Mouse (Mus musculus) right cerebral cortex, adult 2 months (tissue): Measurements from ENCODE around the gene Ltb4r2.

Experiments used
- DNase-seq, 2 experiments: peaks; one replicate each; pipeline ENCODE4 v3.0.0; 2021 to 2022; ENCODE audit warnings: low spot score in 2 of 2

The Ltb4r2 gene

DNA sequence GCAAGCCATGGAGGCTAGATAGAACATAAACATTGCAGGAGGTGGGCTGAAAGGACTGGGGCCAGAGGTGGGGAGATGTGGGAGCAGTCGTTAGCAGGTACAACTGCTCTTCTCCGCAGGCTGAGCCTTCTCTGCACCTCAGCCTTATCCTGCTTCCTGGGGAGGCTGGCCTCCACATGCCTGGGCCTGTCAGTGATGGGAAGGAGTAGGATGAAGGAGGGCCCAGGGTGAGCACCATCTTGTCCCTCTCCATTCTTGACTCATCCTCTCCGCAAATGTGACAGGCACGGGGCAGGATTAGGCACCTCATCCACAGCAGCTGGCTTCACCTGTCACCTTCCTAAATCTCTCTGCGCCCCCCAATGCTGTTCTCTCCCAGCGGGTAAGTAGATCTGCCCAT is at the start of gene Ltb4r2:
Gene Ltb4r2, plus strand, starts transcription at position 266 of the 400 bp plus-strand sequence.
- DNase-seq: no peak

DNA sequence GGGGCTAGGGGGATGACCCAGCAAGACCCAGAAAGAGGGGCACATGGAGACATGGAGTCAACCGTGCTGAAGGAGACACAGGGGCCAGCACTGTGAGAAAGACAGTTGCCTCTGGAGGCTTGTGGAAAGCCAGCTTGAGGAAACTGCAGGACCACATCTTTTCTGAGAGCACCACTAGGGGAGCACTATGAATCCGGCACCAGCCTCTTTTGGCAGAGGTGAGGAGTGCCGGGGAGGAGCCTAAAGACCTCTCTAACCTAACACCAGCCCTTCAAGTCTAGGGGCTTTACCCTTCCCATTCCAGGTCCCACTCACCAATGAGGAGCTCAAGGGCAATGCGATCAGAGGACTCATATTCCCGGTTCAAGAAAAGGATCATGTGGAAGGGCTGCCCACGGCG is 49.4 kb upstream of the Ltb4r2 start:
- DNase-seq: no peak

GRCm38 (mm10) chr14:55713007-55713728 is 48.1 kb upstream of the Ltb4r2 start:
- no peak for DNase-seq

- no peak for DNase-seq
These were observed 47.5 kb upstream of the Ltb4r2 start, which contains the start of gene Tgm1 for GRCm38 (mm10) chr14:55713729-55714122. Gene Tgm1 (minus strand): TSS chr14:55713926.

DNA sequence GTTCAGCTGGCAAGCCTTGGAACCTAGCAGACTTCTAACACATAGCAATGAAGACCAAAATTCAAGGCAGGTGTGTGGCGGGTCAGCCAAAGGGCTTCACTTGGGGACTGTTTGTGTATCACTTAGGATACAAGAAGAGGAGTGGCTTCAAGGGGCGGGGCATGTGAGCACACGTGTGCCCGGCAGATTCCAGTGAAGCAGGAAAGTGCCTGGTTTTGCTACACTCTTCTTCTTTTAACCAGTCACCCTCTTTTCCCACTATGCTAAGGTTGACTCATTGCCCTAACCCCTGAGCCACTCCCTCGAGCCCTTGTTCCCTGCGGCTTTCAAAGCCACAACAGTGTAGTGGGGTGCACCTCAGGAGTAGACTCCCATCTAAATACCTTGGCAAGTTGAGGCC is 46.3 kb upstream of the Ltb4r2 start:
- no peak for DNase-seq

GRCm38 (mm10) chr14:55716271-55716670 is 45.0 kb upstream of the Ltb4r2 start:
- DNase-seq: no peak

DNA sequence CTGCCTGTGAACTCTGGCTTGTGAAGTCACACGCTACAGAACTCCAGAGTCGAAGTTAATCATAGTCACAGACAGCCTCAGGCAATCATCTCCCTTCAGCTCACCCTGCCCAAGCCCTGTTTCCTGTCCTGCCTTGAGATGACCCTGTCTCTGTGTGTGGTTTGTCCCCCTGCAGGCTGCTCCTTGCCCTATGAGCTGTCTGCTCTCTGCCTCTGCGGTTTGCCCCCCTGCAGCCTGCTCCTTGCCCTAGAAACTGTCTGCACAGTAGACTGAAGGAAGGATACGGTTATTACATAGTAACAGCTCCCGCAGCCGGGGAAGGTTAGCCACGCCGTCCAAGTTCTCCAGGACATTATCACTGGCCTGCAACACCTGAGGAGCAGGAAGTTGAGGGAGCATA is 44.3 kb upstream of the Ltb4r2 start:
- no peak for DNase-seq

DNA sequence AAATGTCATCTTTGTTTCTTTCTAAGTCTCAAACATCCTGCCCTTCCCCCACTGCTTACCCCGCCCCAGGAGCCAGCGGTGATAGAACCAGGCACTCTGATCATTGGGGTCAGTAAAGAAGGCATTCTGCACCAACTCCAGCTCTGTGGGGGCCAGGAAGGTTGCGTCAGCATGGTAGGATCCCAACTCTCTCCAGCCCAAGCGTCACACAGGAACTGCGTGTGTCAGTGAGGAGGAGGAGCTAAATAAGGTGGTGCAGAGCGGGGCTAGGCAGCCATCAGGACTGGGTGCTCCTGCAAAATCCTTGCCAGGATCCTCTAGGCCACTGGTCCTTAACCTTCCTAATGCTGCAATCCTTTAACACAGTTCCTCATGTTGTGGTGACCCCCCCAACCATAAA is 41.5 kb upstream of the Ltb4r2 start:
- no peak for DNase-seq

- DNase-seq: no peak
These were observed 40.6 kb upstream of the Ltb4r2 start for GRCm38 (mm10) chr14:55720666-55721065.

DNA sequence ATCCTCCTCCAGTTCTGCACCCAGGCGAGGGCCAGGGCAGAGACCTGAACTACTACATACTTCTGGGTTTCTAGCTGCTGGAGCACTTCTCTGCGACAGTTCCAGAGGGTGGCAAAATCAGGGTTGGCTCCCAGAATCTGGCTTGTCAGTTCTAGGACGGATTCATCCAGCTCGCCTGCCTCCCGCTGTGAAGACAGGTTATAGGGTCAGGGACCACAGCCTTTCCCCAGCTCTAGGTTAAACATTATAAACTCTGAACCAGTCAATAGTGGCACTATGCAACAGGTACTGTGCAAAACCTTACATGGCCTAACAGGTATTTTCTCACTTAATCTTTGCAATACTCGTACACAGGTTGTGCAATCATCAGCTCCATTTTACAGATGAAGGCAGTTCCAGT is 40.2 kb upstream of the Ltb4r2 start:
- no peak for DNase-seq

- peak; percentile 91 to 97 for DNase-seq
These were observed 39.4 kb upstream of the Ltb4r2 start, which contains the start of gene Rabggta for GRCm38 (mm10) chr14:55721700-55722437. Gene Rabggta (minus strand): TSS chr14:55722263.

- DNase-seq: no peak
These were observed 38.7 kb upstream of the Ltb4r2 start for GRCm38 (mm10) chr14:55722438-55722945.

- no peak for DNase-seq
These were observed 37.8 kb upstream of the Ltb4r2 start for GRCm38 (mm10) chr14:55723433-55723832.

DNA sequence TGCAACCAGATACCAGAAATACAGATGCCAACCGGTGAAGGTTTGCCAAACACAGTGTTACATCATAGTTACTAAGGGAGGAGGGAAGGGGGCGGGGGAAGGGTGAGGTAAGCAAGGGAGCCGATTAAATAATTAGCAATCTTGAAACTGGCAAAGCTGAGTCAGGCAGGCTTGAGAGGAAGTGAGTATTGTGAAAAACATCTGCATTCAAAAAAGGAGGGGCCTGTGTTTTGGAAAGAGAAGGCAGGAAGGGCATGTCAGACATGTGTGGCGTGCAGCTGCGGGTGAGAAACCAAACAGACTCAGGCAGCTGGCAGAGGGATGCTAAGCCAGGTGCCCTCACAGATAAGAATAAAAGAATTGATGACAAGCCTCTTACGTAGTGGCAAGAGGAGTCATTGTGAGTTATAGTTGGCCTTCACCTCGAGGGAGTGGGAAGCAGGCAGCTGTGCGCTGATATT is 36.8 kb upstream of the Ltb4r2 start:
- DNase-seq: no peak

GRCm38 (mm10) chr14:55726261-55726660 is 35.0 kb upstream of the Ltb4r2 start:
- DNase-seq: no peak

GRCm38 (mm10) chr14:55727889-55728685 is 33.1 kb upstream of the Ltb4r2 start:
- DNase-seq: no peak

GRCm38 (mm10) chr14:55730116-55730515 is 31.1 kb upstream of the Ltb4r2 start:
- DNase-seq: no peak

DNA sequence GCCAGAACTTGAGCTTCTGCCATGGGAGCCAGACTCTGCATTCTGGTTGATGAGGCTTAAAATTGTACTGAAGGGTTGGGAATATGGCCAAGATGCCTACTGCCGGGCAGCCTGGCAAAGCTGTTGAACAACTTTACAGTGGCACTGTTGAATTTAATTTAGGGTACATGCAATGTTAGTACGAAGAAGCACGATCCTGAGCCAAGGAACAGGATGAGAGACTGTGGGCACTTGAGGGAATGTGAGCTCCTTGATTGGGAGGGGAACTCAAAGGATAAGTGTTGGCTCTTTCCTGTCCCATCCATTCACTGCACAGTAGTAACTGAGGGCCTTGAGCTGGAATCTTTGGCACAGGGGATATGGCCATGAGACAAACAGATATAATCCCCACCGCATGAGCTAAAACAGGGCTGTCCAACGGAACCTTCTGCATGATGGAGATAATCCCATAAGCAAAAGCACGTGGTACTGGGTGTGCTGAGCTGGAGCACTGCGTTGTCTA is 30.6 kb upstream of the Ltb4r2 start:
- peak; percentile 27 to 29 for DNase-seq

- no peak for DNase-seq
These were observed 27.3 kb upstream of the Ltb4r2 start for GRCm38 (mm10) chr14:55733889-55734288.

DNA sequence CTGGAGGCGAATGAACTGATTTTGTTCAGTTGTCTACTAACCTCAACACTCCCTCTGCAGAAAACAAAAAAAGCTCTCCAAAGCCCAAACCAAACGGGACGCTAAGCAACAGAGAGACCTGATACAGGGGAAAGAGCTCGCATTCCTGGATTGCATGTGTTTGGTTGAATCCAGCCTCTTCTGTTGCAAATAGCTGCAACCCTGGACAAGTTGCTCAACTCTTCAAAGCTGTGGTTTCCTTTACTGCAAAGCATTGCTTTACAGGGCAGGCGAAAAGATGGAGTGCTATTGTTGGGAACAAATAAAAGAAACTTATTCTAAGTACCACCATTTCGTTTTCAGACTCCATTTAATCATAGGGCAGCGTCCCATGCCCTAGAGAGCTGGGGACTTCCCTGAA is 26.4 kb upstream of the Ltb4r2 start:
- DNase-seq: no peak

- no peak for DNase-seq
These were observed 25.9 kb upstream of the Ltb4r2 start for GRCm38 (mm10) chr14:55735334-55735733.

GRCm38 (mm10) chr14:55735758-55736157 is 25.5 kb upstream of the Ltb4r2 start:
- no peak for DNase-seq
